ENCODE assay signal across 10 mouse cellular contexts in the genomic region with DNA sequence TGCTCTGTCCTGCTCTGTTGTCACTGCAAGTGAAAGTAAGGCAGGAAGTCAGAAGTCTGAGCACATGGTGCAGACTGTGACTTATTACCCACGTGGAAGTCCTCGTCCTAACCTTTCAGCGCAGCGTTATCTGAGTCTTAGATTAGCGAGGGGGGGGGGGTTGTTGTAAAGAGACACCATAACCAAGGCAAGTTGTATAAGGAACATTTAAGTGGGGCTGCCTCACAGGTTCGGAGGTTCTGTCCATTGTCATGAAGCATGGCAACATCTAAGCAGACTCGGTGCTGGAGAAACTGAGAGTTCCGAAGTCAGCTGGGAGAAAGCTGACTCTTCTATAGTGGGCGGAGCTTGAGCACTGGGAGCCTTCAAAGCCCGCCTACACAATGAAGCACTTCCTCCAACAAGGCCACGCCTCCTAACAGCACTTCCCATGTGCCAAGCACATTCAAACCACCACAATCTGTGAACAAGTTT. TPM values are rescaled to one million over a fixed set of nuclear protein-coding genes. Genes with fewer than 3 reads are reported as not detected.
DNase-seq lines count a peak whose midpoint lies in the region; ATAC-seq and TF ChIP-seq lines count a peak whose summit lies in the region.
"Had no signal": no experiment of that assay in that cellular context is flagged by ENCODE, and none has a peak within 500 bp of the region (broad histone marks: within the 10 kb centered on the region; RNA-seq: fewer than 3 reads in every experiment).

No protein-coding gene starts in this region.

- ATAC-seq in lung, embryonic 14.5 days (ENCODE audit: insufficient read depth): peak; percentile 54; the same call in 1 of the 2 replicates
- peak; percentile 79 for ATAC-seq in activated CD4-positive, CD25-positive, alpha-beta regulatory T cell, adult 4 months
- peak; percentile 43 for ATAC-seq in intestine, postnatal 0 days

- no peak overlapping the region for H3K9ac ChIP-seq in lung, embryonic 14.5 days
- H3K9ac ChIP-seq in intestine, postnatal 0 days (ENCODE audit: low read depth, low read length): no peak overlapping the region

- no peaks in the 10 kb centered on the region for H3K36me3 ChIP-seq in lung, embryonic 14.5 days (ENCODE audit: insufficient read depth)
- H3K36me3 ChIP-seq in intestine, postnatal 0 days (ENCODE audit: control insufficient read depth, insufficient read depth): no peaks in the 10 kb centered on the region
- H3K36me3 ChIP-seq in splenic B cell, adult 2 months (ENCODE audit: control insufficient read depth, insufficient read depth, low read length, poor library complexity, severe bottlenecking): no peaks in the 10 kb centered on the region

- TF ChIP-seq CTCF in lung, embryonic 14.5 days (IDR thresholded peaks at IDR 0.05; ENCODE audit: low read depth): no peak
- TF ChIP-seq CTCF in intestine, postnatal 0 days (IDR thresholded peaks at IDR 0.05; ENCODE audit: low read depth): no peak

- no peak overlapping the region for H3K4me3 ChIP-seq in lung, embryonic 14.5 days (ENCODE audit: low read depth, low read length)
- H3K4me3 ChIP-seq in intestine, postnatal 0 days (ENCODE audit: low read depth, low read length): no peak overlapping the region

- H3K4me2 ChIP-seq in lung, embryonic 14.5 days: peak overlapping the region; percentile 43
- peak overlapping the region; percentile 39 for H3K4me2 ChIP-seq in intestine, postnatal 0 days (replicated peaks; ENCODE audit: low read depth)

- H3K4me1 ChIP-seq in lung, embryonic 14.5 days (ENCODE audit: insufficient read depth): no peaks in the 10 kb centered on the region
- H3K4me1 ChIP-seq in intestine, postnatal 0 days (replicated peaks; ENCODE audit: control insufficient read depth, insufficient read depth, low read length): no peaks in the 10 kb centered on the region

- H3K27ac ChIP-seq in lung, embryonic 14.5 days (ENCODE audit: low read depth): no peak overlapping the region
- no peak overlapping the region for H3K27ac ChIP-seq in intestine, postnatal 0 days (ENCODE audit: low read depth, low read length)

- DNase-seq in lung, embryonic 14.5 days: peak; percentile 53
- no peak for DNase-seq in lung, postnatal 14 days
- peak; percentile 24 for DNase-seq in splenic B cell, adult 2 months (ENCODE audit: low read depth, low spot score)
- no peak for DNase-seq in cerebellum, adult 9-11 months
- DNase-seq in spleen, postnatal 10 days (ENCODE audit: low spot score in 2 of 2): no peak
- no peak for DNase-seq in left cerebral cortex, adult 18-20 months (ENCODE audit: low spot score in 2 of 2)
- DNase-seq: adrenal gland, postnatal 25 days; kidney, adult 8-10 months had no signal

- H3K27me3 ChIP-seq in lung, embryonic 14.5 days (ENCODE audit: insufficient read depth, low read length): no peaks in the 10 kb centered on the region
- H3K27me3 ChIP-seq in intestine, postnatal 0 days (replicated peaks; ENCODE audit: control insufficient read depth, insufficient read depth, low read length): no peaks in the 10 kb centered on the region
- no peaks in the 10 kb centered on the region for H3K27me3 ChIP-seq in splenic B cell, adult 2 months (ENCODE audit: control insufficient read depth, insufficient read depth, low read length, poor library complexity, severe bottlenecking)

- WGBS in lung, embryonic 14.5 days: 32% methylated on average over 11 of the region's 11 CpGs
- WGBS in intestine, postnatal 0 days: 26% methylated on average over 11 of the region's 11 CpGs

- H3K9me3 ChIP-seq in lung, embryonic 14.5 days (ENCODE audit: low read depth, low read length): no peaks in the 10 kb centered on the region
- no peaks in the 10 kb centered on the region for H3K9me3 ChIP-seq in intestine, postnatal 0 days (ENCODE audit: control insufficient read depth)

RNA-seq across cellular contexts. Expression of gene Slc25a12, which starts 8.9 kb away (rescaled TPM):
- polyA plus RNA-seq in lung, embryonic 14.5 days (2014; fragmentation: Nextera tagmentation; extraction: Ambion mirVana): 29.1 and 32.2 TPM in 2 replicates
- 10 to 100 TPM; 56.8 to 60.5 TPM for polyA plus RNA-seq in activated CD4-positive, CD25-positive, alpha-beta regulatory T cell, adult 4 months (2017; shearing (Covaris generic))
- polyA plus RNA-seq in intestine, postnatal 0 days (2015; fragmentation: Nextera tagmentation; extraction: Ambion mirVana): 14.7 and 14.9 TPM in 2 replicates
- 100 to 1,000 TPM; 152 to 167 TPM for total RNA-seq in left cerebral cortex, adult 18-20 months (2021)

RNA-seq across cellular contexts. Expression of gene Hat1, which starts 12.3 kb away (rescaled TPM):
- polyA plus RNA-seq in lung, embryonic 14.5 days (2014; fragmentation: Nextera tagmentation; extraction: Ambion mirVana): 147 and 149 TPM in 2 replicates
- 10 to 100 TPM; 66.8 to 77.4 TPM for polyA plus RNA-seq in activated CD4-positive, CD25-positive, alpha-beta regulatory T cell, adult 4 months (2017; shearing (Covaris generic))
- polyA plus RNA-seq in intestine, postnatal 0 days (2015; fragmentation: Nextera tagmentation; extraction: Ambion mirVana): 39.4 and 39.6 TPM in 2 replicates
- total RNA-seq in left cerebral cortex, adult 18-20 months (2021): 10 to 100 TPM; 20.5 to 20.8 TPM

Comparison
In these comparisons a context has a peak if more than half of its experiments do, and no peak if none do; other contexts are left out.
1. DNase-seq: peak in lung, embryonic 14.5 days (single experiment) and splenic B cell, adult 2 months (single experiment); none in lung, postnatal 14 days (single experiment), cerebellum, adult 9-11 months (single experiment), spleen, postnatal 10 days (0 of 2) and left cerebral cortex, adult 18-20 months (0 of 2).
2. Peak in every context shown above with its lines, with median percentiles within 50 percentile points of each other: ATAC-seq.